Mouse (Mus musculus) bone marrow macrophage, adult 2 months (primary cell): ENCODE data around the gene Rab15. TPM values are rescaled to one million over a fixed set of nuclear protein-coding genes. Genes with fewer than 3 reads are reported as not detected.

ENCODE experiments used
- H3K27ac ChIP-seq: 2 replicates; pipeline ENCODE4 v1.5.1; 2012; ENCODE audit warnings: low read depth, low read length; ENCODE audit not compliant: insufficient read depth
- H3K4me1 ChIP-seq: 2 replicates; pipeline ENCODE4 v1.6.1; 2012; ENCODE audit warnings: low read length; ENCODE audit not compliant: control insufficient read depth, insufficient read depth
- H3K4me3 ChIP-seq: 2 replicates; pipeline ENCODE4 v1.5.1; 2012; ENCODE audit warnings: mild to moderate bottlenecking, low read length, moderate library complexity; ENCODE audit not compliant: insufficient read depth
- CTCF ChIP-seq: IDR thresholded peaks from 2 replicates; pipeline ENCODE4 v1.5.1; 2012; ENCODE audit warnings: low read depth, mild to moderate bottlenecking, low read length, moderate library complexity
- POLR2A ChIP-seq: IDR thresholded peaks from 2 replicates; pipeline ENCODE4 v1.6.1; 2012; ENCODE audit warnings: mild to moderate bottlenecking, low read depth, low read length, borderline replicate concordance
- polyA plus RNA-seq: library from polyadenylated mRNA; stranded (reverse); fragments of >200 nt; gene quantifications from 2 replicates; pipeline ENCODE4 v1.2.4, GENCODE M21; 2012; ENCODE audit not compliant: missing spikeins, insufficient read depth, insufficient read length

Gene Rab15
- polyA plus RNA-seq, 1 experiment: not detected

DNA sequence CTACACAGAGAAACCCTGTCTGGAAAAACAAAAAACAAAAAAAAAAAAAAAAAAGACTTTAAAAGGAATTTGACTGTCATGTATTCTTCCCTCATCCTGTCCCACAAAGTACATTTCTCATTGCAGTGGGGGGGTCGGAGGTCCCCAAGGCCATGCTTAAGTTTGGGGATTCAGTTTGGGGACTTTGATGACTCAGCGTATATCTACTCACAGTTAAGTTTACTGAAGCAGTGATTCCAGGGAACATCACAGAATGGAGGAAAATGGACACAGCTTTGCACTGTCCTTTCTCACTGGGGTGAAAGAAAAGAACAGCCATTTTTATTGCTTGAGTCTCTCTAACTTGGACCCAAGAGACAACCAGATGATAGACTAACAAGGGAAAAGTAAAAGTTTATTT is 29.7 kb upstream of the Rab15 start:
- Histone ChIP-seq H3K4me3 (no peak overlapping the region), H3K4me1 (peaks cover 17% of the 10 kb centered on the region), H3K27ac (no peak overlapping the region)
- no peak for TF ChIP-seq CTCF
- no peak for TF ChIP-seq POLR2A

GRCm38 (mm10) chr12:76844346-76845061 is 21.8 kb upstream of the Rab15 start:
- Histone ChIP-seq H3K4me1 (no peaks in the 10 kb centered on the region), H3K4me3 (no peak overlapping the region), H3K27ac (no peak overlapping the region)
- TF ChIP-seq POLR2A: no peak
- no peak for TF ChIP-seq CTCF

- TF ChIP-seq POLR2A: no peak
- TF ChIP-seq CTCF: no peak
- Histone ChIP-seq H3K4me3 (no peak overlapping the region), H3K27ac (no peak overlapping the region), H3K4me1 (peaks cover 6% of the 10 kb centered on the region)
These were observed 17.4 kb upstream of the Rab15 start for GRCm38 (mm10) chr12:76840081-76840480.

GRCm38 (mm10) chr12:76839298-76839697 is 16.6 kb upstream of the Rab15 start:
- Histone ChIP-seq H3K4me3 (no peak overlapping the region), H3K27ac (no peak overlapping the region), H3K4me1 (peaks cover 6% of the 10 kb centered on the region)
- TF ChIP-seq POLR2A (no peak), CTCF (no peak)

GRCm38 (mm10) chr12:76837844-76838650 is 15.3 kb upstream of the Rab15 start:
- no peak for TF ChIP-seq CTCF
- no peak for TF ChIP-seq POLR2A
- H3K27ac ChIP-seq: peak overlapping the region; percentile 23; the same call in 1 of the 2 replicates
- H3K4me3 ChIP-seq: peak overlapping the region; percentile 89
- peaks cover 6% of the 10 kb centered on the region for H3K4me1 ChIP-seq

DNA sequence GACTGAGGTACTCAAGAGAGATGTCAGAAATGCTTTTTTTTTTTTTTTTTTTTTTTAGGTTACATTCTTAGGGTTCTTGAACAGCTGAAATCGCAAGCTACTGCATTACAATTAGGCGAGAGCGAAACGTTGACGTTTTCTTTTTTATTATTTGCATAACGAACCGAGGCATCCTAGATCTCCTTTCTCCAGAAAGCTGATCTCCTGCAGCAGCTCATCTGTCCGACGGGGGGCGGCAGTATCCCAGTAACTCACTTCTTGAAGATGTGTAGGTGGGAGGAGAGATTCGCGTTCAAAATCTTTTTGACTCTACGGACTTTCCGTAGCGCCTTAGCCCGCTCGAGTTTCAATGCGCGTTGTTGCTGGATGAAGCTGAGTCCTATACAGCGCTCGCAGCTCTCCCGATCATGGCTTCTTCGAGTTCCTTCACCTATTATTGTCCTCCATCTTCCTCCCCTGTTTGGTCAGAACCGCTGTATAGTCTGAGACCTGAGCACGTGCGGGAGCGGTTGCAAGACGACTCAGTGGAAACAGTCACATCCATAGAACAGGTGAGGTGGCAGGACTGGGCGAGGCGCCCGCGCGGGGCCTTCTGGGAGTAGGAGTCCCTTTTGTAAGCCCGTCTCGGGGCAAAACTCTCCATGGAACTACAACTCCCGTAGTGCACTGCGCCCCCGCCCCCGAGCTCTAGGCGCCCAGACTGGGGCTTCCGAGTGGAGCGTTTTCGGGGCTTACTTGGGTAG is 14.6 kb upstream of the Rab15 start:
- peak overlapping the region; percentile 36; the same call in 1 of the 2 replicates for H3K27ac ChIP-seq
- TF ChIP-seq CTCF: peak; percentile 79
- TF ChIP-seq POLR2A: no peak
- peaks cover 6% of the 10 kb centered on the region for H3K4me1 ChIP-seq
- H3K4me3 ChIP-seq: peak overlapping the region; percentile 89

DNA sequence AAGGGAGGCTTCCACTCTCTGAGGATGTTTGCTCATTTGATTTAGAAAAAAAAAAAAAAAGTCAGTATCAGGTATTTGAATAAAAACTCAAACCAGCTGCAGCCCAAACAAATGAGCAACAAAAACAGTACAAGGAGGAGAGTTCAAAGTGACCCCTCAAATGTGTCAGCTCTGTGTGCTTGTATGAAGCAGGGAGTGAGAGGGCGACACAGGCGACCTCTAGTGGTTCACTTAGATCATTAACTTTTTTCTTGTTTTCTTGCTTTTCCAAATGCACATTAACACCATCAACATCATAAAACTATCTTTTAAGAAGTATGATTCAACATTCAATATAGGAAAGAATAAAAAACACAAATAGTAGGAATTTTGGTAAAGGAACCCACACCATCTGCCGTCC is 10.0 kb upstream of the Rab15 start:
- no peak for TF ChIP-seq POLR2A
- TF ChIP-seq CTCF: peak; percentile 38; the same call in 1 of the 2 replicates
- Histone ChIP-seq H3K4me1 (no peaks in the 10 kb centered on the region), H3K4me3 (no peak overlapping the region), H3K27ac (no peak overlapping the region)

DNA sequence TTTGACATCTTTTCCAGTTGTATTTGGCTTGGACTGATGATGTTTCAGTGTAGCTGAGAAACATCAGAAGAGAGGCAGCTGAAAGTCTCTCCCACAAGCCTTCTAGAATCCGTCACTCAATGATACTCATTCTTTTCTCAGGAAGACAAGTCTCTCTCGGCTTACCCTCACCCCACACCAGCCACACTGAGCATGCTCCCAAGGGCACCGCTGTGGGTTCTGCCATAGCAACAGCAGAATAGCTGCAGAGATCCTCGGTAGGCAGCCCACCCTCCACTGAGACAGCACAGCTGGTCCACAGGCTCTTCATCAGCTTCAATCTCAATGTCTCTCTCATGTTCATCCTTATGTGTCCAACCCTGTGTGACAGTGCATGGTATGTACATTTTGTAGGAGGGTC is 2.6 kb upstream of the Rab15 start:
- H3K4me1 ChIP-seq: no peaks in the 10 kb centered on the region
- no peak overlapping the region for H3K27ac ChIP-seq
- no peak overlapping the region for H3K4me3 ChIP-seq
- TF ChIP-seq CTCF (no peak), POLR2A (no peak)

GRCm38 (mm10) chr12:76822002-76822650 is 582 bp downstream of the Rab15 start:
- TF ChIP-seq POLR2A: no peak
- TF ChIP-seq CTCF: no peak
- Histone ChIP-seq H3K4me3 (peak overlapping the region; percentile 56), H3K4me1 (peaks cover 6% of the 10 kb centered on the region; the same call in 1 of the 2 replicates)

More at GRCm38 (mm10) chr12:76822002-76822650, 582 bp downstream of the Rab15 start:
- no peak overlapping the region for H3K27ac ChIP-seq
